Mouse (Mus musculus) telencephalon, adult 2 months (tissue): ENCODE results near the gene Tmem107.

Source experiments
- DNase-seq: peaks from one replicate; pipeline ENCODE4 v3.0.0-alpha.2; 2011; ENCODE audit warnings: low read depth, low spot score

Tmem107 gene

DNA sequence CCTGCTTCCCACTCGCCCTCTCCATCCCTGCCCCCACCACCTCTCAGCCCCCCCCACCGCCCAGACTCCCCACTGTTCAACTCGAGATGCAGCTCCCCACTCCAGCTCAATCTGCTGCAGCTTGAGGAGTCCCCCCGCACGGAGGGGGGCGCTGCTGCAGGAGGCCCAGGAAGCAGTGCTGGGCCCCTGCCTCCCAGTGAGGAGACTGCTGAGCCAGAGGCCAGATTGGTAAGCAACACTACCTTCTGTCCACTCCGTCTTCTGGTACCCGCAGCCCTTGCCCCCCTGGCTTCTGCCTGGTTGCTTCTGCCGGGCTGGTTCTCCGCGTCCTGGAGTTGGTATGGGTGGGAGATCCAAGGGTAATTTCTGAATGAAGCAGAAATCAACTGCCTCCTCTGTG, 36.2 kb downstream of the Tmem107 start:
- DNase-seq = no peak

- no peak for DNase-seq
Observed at GRCm38 (mm10) chr11:69107676-69108075, 37.1 kb downstream of the Tmem107 start.

GRCm38 (mm10) chr11:69108223-69108622, 37.6 kb downstream of the Tmem107 start:
- no peak for DNase-seq

- DNase-seq = no peak
Observed at GRCm38 (mm10) chr11:69109032-69109900, 38.7 kb downstream of the Tmem107 start.

DNA sequence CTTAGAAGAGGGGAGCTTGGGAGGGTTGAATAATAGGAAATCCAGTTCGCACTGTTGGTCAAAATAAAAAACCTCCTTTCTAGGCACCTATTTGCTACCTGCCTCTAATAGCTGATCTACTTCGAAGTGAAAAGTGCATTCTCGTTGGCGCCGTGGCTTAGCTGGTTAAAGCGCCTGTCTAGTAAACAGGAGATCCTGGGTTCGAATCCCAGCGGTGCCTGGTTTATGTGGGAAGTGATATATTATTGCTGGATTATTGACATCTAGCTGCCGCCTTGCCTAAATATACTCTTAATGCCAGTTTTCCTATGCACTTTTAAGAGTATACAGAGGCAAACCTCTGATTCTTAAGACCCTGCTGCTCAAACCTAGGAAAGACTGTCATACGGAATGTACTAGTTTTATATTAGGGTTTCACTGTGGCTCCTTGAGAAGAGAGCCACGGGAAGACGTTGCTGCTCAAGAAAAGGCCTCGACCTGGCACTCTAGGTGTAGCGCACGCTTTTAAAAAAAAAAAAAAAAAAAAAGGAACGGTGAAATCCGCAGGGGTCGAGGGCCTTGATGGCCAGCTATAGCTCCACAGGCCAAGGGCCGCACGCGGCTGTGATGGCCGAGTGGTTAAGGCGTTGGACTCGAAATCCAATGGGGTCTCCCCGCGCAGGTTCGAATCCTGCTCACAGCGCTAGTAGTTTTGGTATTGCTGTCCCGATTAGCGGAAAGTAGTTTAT, 39.9 kb downstream of the Tmem107 start:
- no peak for DNase-seq

- DNase-seq = no peak
Observed at GRCm38 (mm10) chr11:69111051-69111810, 40.6 kb downstream of the Tmem107 start.

DNA sequence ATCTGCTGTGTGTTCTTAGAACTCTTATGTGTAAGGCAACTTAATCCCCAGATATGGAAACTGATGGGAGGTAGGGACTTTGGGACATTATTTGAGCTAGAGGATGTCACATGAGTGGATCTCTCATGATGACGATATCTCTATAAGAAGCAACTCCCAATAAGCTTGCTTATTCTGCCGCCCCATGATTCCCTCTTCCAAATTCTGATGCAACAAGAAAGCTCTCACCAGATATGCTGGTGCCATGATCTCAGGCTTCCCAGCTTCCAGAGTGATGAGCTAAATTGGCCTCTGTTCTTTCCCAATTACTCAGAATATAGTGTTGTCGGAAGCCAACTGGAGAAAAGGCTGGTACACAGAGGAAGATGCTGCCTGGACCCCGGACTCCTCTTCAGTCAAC, 41.3 kb downstream of the Tmem107 start:
- no peak for DNase-seq

DNA sequence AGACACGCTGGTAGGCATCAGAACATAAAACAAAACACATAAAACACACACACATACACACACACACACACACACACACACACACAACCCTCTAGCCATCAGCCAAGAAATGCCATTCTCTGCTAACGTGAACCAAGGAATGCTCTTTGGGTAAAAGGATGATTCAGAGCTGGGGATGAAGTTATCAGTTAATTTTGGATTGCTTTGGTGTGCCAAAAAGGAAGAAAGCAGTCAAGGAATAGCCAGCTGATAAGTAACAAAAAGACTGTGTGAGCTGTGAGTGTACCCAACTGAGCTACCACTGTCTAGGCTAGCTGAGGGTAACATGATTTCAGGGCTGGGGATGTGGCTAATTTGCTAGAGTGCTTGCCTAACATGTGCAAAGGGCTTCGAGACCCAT, 43.4 kb downstream of the Tmem107 start:
- no peak for DNase-seq

- no peak for DNase-seq
Observed at GRCm38 (mm10) chr11:69114621-69115020, 44.0 kb downstream of the Tmem107 start.

DNA sequence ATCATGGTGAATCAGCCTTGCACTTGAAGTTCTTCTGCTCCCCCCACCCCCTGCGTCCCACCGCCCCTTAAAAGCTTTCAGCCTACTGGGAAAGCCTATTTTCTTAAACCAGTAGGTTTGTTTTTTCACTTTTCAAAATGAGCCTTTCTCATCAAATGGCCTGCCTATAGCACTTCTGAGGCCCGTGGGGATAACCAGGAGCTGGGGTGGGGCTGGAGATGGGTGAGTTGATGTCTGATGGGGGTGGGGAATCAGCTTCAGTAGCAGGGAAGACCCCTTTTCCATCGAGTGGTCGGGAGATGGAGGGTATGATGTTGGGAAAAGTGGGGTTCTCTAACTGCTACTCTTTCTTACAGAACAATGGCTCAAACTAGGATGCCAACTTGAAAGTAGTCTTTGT, 46.2 kb downstream of the Tmem107 start:
- no peak for DNase-seq

DNA sequence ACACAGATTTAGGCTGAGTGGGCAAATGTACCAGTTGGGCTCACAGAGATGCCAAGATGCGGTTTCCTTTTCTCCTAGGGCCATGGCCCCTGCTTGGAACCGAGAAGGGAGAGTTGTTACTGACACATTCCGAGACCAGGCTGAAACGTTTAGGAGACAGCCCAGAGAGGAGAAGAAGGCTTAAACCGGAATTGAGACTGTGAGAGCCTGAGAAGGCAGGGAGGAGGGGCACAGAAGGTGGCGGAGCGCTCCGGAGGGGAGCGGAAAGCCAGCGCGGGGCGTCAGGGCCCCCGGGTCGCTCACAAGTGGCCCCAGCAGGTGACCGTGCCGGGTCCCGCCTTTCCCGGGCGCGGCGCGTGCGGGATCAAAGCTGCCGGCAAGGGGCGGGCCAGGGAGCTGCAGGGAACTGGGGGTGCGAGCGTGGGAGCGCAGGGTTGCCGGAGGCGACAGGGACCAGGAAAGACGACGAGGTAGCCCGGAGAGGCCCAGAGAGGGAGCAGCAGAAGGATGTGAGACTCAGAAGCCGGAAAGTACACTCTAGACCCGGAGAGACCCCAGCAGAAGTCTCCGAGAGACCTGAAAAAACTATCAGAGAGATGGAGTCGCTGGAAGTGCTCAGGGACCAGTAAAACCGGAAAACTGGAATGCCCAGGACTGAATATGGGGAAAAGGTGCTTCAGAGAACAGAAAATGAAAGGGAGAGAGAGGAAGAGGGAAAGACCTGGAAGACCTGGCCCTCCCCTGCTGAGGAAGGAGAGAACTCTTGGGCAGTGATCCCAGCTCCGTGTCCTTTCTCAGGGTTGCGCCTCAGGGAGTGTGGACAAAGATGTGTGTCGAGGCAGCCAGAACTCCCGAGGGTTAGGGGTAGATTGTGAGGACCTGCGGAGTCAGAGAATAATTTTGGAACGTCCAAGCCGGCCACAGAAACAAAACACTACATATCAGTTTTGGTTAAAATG, 47.4 kb downstream of the Tmem107 start:
- DNase-seq = no peak

DNA sequence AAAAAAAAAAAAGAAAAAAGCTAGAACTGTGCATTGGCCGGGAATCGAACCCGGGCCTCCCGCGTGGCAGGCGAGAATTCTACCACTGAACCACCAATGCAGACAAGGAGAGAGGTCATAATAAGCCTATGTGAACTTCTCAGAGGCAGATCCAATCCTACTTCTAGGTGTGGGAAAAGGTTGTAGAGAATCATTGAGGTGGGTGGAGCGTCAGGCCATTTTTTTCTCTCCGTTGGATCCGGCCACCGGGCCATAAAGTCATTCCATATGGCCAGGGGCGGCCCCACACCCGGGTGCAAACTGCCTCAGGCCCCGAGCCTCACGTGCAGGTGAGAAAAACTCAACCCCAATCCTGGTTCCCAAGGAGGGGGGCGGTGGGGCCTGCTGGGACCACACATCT, 48.2 kb downstream of the Tmem107 start:
- DNase-seq = no peak

GRCm38 (mm10) chr11:69119446-69120155, 49.0 kb downstream of the Tmem107 start:
- DNase-seq = no peak

- DNase-seq = no peak
Observed at GRCm38 (mm10) chr11:69120221-69121000, 49.8 kb downstream of the Tmem107 start, which contains the start of gene Hes7. Hes7 (plus strand) TSS chr11:69120404.

GRCm38 (mm10) chr11:69121001-69121740, 50.6 kb downstream of the Tmem107 start:
- no peak for DNase-seq

GRCm38 (mm10) chr11:69121741-69122335, 51.2 kb downstream of the Tmem107 start:
- DNase-seq = no peak

DNA sequence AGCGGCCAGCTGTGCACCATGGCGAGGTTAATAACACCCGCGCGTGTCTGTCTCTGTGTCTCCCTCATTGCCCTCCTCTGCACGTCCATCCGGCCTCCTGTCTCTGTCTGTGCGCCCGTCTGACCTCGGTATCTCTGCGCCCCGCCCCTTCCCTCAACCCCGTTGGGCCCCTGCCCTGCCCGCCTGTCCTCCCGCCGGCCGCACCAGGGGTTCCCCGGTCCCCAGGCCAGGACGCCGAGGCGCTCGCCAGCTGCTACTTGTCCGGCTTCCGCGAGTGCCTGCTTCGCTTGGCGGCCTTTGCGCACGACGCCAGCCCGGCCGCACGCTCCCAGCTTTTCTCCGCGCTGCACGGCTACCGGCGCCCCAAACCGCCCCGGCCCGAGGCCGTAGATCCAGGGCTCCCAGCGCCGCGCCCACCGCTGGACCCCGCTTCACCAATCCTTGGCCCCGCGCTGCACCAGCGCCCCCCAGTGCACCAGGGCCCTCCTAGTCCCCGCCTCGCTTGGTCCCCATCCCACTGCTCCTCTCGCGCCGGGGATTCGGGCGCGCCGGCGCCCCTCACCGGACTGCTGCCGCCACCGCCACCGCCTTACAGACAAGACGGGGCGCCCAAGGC, 51.8 kb downstream of the Tmem107 start, which contains the start of gene 9130213A22Rik:
9130213A22Rik (minus strand) TSS at position 254 of the 616 bp plus-strand sequence.
- no peak for DNase-seq
